Mouse (Mus musculus) activated CD4-positive, CD25-positive, alpha-beta regulatory T cell, adult 4 months (primary cell): ENCODE results near the gene Orc3. TPM values are rescaled to one million over a fixed set of nuclear protein-coding genes. Genes with fewer than 3 reads are reported as not detected.

Experiments used
- ATAC-seq: one replicate; pipeline ENCODE4 v1.8.0; 2017
- polyA plus RNA-seq, 2 experiments: library from polyadenylated mRNA; unstranded; fragments of 100-300 nt; shearing (Covaris generic); gene quantifications; one replicate each; pipeline ENCODE4 v1.2.1; 2017

Gene Orc3
- polyA plus RNA-seq, result 100 to 1,000 TPM in 1 of 2 experiments, 10 to 100 TPM in 1; 95.7 to 107 TPM

DNA sequence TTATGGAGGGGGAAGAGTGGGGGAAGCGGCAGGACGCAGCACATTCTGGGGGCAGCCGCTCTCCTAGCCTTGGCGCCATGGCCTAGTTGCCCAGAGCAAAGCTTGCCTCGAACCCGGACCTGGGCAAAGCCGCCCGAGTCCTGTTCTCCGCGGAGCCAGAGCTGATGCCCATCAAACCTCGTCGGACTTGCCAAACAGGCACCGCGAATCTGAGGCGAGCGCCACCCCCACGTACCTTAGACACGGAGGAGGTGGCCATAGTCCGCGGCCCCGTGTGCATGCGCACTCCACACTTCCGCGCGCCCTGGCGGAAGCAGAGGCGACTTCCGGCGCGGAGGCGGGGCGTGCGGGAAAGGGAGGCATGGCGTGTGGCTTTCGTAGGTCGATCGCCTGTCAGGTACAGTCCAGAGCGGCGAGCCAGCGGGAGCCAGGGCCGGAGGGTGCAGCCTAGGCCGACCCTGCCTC, at the start of gene Orc3, which contains the start of gene Rars2:
Gene Orc3, minus strand, starts transcription at position 315 of the 465 bp plus-strand sequence.
Gene Rars2, plus strand, starts transcription at position 328 of the 465 bp plus-strand sequence.
- peak; percentile 98 for ATAC-seq

DNA sequence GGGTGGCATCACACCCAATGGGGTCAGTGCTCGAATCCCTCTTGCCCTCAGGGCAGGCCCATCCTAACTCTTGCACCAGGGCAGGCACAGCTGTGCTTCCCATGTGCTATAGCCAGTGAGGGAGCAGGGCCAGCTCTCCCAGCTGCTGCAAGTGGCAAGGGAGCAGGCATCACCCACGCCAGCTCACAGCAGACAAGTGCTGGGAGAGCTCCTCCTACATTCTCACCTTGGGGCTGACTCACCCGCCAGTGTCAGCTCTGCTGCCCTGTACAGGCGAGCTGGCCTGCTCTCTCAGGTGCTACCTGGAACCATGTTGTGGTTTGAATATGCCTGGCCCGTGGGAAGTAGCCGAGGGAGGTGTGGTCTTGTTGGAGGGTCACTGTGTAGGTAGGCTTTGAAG, 47.2 kb upstream of the Orc3 start:
- no peak for ATAC-seq

DNA sequence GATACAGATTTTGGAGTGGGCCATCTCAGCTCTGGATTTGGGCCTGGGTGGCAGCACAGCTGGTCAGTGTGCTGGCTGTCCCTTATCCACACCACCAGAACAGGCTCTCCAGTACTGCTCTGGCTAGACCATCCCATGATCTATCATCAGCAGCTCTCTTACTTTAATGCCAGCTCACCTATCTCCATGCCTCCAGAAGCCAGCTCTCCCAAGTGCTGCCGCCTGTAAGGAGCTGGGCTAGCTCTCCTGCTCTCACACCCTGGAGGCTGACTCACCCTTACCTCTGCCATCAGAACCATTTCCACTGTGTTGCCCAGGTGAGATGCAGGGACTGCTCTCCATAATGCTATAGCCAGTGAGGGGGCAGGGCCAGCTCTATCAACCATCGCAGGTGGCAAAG, 46.8 kb upstream of the Orc3 start:
- ATAC-seq, result no peak

- ATAC-seq, result no peak
These were observed 44.3 kb upstream of the Orc3 start for GRCm38 (mm10) chr4:34659012-34659411.

GRCm38 (mm10) chr4:34656101-34656500, 41.4 kb upstream of the Orc3 start:
- no peak for ATAC-seq

DNA sequence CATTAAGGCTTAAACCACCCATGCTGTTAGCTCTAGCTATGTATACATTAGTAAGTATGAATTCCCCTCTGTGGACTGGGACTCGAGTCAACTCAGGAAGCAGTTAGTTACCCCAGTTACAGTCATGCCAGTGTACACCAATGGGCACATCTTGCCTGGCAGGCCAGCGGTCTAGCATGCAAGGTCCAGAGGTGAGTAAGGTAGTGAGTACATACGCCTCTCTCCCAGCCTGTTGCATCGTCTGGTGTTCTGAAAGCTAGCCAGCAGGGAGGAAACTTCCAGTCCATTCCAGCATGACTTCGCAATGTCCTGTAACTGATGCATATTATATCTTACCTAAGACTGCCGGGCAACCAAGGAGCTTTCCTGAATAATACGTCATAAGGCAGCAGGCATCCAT, 38.4 kb upstream of the Orc3 start:
- no peak for ATAC-seq

DNA sequence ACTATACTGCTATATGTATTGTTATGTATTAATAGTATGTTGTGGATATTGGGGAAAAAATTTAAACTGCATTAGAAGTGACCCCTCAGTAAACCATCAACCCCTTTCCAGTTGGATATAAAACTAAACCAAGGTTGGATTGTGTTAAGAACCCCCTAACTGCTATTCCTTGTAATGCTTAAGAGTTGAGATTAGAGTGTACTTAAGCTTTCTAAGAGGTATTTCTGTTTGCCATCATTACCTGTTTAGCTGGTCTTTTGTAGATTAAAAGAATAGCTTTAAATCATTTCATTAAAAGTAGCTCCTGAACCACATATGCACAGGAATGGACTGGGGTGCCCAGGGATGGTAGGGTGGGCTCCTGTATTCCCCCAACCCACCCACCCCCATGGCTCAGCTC, 30.0 kb upstream of the Orc3 start:
- ATAC-seq, result no peak

- no peak for ATAC-seq
These were observed 26.0 kb upstream of the Orc3 start for GRCm38 (mm10) chr4:34640731-34641130.

- no peak for ATAC-seq
These were observed 25.1 kb upstream of the Orc3 start for GRCm38 (mm10) chr4:34639745-34640364.

- ATAC-seq, result no peak
These were observed 23.1 kb upstream of the Orc3 start for GRCm38 (mm10) chr4:34637851-34638250.

DNA sequence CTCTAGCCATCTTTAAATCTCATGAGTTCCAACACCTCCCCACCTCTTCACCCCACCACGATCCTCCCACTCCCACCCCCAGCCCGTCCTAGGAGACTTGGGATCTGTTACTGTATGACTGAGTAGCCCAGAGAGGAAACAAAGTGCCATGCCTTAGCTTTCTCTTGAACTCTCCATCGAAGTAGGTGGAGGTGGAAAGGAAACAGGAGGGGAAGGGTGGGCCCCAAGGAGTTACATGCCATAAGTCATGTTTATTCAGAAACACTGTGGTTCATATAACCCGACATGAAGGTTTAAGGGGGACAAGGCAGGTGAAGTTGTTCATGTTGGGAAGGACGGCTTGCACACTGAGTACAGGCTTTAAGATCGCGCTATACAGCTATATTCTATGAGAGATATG, 22.6 kb upstream of the Orc3 start:
- no peak for ATAC-seq

DNA sequence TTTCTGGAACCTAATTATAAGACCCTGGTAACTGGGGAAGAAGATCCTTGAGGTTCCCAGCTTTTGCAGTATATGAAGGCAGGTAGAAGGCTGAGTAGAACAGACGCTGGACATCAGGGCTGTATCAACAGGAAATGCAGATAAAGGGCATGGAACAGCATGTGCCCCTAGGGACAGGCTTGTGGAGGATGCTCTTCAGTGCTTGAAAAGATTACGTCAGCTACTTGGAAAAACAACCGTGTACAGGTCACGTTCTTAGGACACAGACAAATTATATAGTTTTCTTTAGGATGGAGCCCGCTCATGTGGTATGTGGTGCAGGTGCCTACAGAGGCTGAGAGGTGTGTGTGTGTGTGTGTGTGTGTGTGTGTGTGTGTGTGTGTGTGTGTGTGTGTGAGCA, 21.3 kb upstream of the Orc3 start:
- ATAC-seq, result no peak

GRCm38 (mm10) chr4:34634129-34634528, 19.4 kb upstream of the Orc3 start:
- no peak for ATAC-seq

- no peak for ATAC-seq
These were observed 15.2 kb upstream of the Orc3 start for GRCm38 (mm10) chr4:34629956-34630355.

DNA sequence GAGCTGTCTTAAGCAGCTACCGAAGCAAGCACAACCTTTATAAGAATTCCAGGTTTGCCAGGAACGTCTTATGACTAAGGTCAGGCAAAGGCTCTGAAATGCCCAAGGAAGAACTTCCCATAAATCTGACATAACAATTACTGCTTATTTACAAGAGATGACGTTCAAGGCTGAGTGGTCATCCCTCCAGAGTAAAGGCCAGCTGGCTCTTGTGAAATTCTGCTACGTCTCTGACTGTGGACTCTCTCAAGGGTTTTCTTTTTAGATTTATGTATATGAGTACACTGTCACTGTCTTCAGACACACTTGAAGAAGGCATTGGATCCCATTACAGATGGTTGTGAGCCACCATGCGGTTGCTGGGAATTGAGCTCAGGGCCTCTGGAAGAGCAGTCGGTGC, 11.7 kb upstream of the Orc3 start:
- no peak for ATAC-seq

DNA sequence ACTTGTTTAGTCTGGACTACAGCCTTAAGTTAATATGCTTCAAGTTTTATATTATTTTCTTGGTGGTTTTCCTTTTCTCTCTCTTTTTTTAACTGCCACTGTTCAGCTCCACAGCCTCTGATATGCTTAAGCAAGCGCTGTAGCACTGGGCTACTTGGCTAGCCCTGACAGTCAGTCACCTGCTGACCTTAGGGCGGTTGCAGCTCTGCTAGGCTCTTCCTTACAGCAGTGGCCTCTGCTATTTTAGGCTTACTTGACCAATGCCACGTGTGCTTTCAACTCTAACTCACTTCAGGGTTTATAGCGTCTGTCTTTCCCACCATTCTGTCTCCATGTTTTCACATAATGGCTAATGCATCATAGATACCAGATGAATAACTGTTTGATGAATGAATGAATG, 10.8 kb upstream of the Orc3 start:
- ATAC-seq, result no peak

DNA sequence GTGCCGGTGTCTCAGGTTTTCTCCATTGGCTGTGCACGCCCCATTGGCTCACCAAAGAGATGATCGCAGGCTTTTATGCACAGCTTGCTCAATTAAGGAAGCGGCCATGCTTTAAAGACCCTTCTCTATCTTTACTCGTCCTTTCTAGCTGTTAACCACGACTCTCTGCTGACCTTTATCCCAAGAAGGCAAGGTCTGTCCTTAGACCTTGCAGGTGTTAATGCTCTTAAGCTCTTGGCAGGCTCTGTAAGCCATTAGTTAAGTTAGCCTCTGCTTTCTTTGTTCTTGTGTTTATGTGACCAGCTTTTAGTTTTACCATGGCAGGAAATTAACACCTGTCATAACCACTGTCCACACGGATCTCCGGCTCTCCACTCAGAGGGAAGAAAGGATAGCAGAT, 1.4 kb upstream of the Orc3 start:
- ATAC-seq, result no peak

- peak; percentile 28 for ATAC-seq
These were observed 559 bp upstream of the Orc3 start for GRCm38 (mm10) chr4:34615303-34615702.

- no peak for ATAC-seq
These were observed 1.1 kb downstream of the Orc3 start for GRCm38 (mm10) chr4:34613571-34614145.

DNA sequence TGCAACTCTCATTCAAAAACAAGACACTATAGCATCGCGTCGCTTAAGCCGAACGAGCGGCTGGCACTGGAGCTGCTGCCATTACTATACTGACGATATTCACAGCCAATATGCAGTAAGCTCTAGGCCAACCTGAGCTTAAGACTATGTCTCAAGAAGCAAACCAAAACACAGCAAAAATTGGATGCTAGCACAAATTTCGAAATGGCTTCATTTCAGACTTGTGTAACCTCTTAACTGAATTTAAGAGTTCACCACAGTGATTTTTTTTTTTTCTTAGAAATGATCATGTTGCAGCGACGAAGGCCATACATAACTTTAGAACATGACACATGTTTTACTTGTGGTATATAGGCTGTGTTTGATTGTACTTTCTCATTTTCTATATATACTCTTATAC, 8.1 kb downstream of the Orc3 start:
- ATAC-seq, result no peak

- no peak for ATAC-seq
These were observed 11.6 kb downstream of the Orc3 start for GRCm38 (mm10) chr4:34603123-34603522.

DNA sequence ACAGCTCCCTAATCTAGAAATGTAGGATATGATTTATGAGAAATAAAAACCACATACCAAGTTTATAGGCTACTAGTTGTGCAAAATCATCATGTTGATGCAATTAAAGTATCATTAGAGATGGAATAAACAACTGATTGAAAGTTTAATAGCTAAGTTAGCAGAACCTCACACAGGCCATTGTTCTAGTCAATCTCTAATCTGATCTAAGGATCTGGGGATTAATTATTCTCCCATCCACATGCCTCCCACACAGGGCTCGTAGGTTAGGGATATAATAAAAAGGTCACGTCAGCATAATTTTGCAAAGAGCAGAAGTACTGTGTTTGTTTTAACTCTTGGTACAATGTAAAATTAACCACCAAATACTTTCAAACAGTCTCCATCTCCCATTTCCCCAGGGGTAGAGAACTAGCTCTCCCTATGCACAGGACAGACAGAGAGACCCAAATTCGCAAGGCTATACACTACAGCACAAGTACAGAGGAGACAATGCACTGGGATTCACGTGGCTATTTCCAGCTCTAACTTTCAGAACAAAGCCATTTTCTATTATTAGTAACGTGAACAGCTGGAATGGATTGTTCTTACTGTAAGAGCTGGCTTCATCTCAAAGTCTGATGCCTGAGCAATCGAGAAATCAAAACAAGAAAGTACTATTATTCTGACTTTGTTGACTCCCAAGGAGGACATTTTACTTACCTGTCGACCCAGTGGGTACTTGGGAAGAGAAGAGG, 29.7 kb downstream of the Orc3 start:
- ATAC-seq, result no peak

DNA sequence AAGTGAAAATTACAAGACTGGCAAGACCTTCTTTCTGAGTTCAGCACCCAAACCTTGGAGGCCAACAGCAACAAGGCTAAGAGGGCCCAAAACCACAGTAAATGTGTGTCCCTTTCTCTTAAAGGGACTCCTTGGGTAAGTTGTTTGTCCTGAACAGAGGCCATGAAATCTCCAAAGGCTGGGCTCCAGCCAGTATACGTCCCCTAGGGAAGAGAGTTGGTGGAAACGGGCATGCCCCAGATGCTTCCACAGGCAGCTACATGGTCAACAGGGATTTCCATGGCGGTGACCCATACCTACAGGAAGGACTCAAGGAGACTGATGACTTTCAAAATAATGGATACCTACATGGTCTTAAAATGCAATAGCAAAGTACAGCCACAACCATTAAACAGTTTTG, 31.3 kb downstream of the Orc3 start:
- ATAC-seq, result no peak

- no peak for ATAC-seq
These were observed 32.3 kb downstream of the Orc3 start for GRCm38 (mm10) chr4:34582476-34582875.
